Mouse (Mus musculus) testis, adult 2 months (tissue): ENCODE results near the gene Olfr1160. TPM values are rescaled to one million over a fixed set of nuclear protein-coding genes. Genes with fewer than 3 reads are reported as not detected.
"Not testable (repeated sequence)": the region's sequence is repeated elsewhere in the genome, so short reads cannot be mapped to it uniquely, and the experiment has no call there.

Source experiments
- H3K27ac ChIP-seq: fragments of 200-500 bp; 2 replicates; pipeline ENCODE4 v1.5.1; 2012; ENCODE audit warnings: low read depth, low read length; ENCODE audit not compliant: control insufficient read depth, insufficient read depth
- H3K27me3 ChIP-seq: fragments of 200-500 bp; 2 replicates; pipeline ENCODE4 v1.6.1; 2012; ENCODE audit warnings: mild to moderate bottlenecking, low read length, moderate library complexity; ENCODE audit not compliant: control insufficient read depth, insufficient read depth
- H3K36me3 ChIP-seq: fragments of 200-500 bp; 2 replicates; pipeline ENCODE4 v1.6.1; 2012; ENCODE audit warnings: mild to moderate bottlenecking, low read length; ENCODE audit not compliant: control insufficient read depth, insufficient read depth
- H3K4me1 ChIP-seq: fragments of 200-500 bp; 2 replicates; pipeline ENCODE4 v1.6.1; 2012; ENCODE audit warnings: low read length; ENCODE audit not compliant: control insufficient read depth, insufficient read depth
- H3K4me3 ChIP-seq: fragments of 200-500 bp; 2 replicates; pipeline ENCODE4 v1.5.1; 2012; ENCODE audit warnings: low read depth, mild to moderate bottlenecking, low read length, moderate library complexity, mixed read lengths; ENCODE audit not compliant: control insufficient read depth
- CTCF ChIP-seq: fragments of 200-500 bp; IDR thresholded peaks from 2 replicates; pipeline ENCODE4 v1.5.1; 2012; ENCODE audit warnings: low read depth, mild to moderate bottlenecking, inconsistent platforms, low read length, moderate library complexity; ENCODE audit not compliant: control insufficient read depth, insufficient read depth, insufficient replicate concordance
- POLR2A ChIP-seq: fragments of 200-500 bp; IDR thresholded peaks from 2 replicates; pipeline ENCODE4 v1.6.1; 2012; ENCODE audit warnings: low read depth, mild to moderate bottlenecking, inconsistent platforms, low read length, moderate library complexity; ENCODE audit not compliant: control insufficient read depth
- polyA plus RNA-seq: library from polyadenylated mRNA; depleted of rRNA; stranded (reverse); fragments of >200 nt; gene quantifications from 2 replicates; pipeline ENCODE4 v1.2.3, GENCODE M21; 2012; rRNA removed

Olfr1160 gene
- polyA plus RNA-seq: not detected in 2 replicates

DNA sequence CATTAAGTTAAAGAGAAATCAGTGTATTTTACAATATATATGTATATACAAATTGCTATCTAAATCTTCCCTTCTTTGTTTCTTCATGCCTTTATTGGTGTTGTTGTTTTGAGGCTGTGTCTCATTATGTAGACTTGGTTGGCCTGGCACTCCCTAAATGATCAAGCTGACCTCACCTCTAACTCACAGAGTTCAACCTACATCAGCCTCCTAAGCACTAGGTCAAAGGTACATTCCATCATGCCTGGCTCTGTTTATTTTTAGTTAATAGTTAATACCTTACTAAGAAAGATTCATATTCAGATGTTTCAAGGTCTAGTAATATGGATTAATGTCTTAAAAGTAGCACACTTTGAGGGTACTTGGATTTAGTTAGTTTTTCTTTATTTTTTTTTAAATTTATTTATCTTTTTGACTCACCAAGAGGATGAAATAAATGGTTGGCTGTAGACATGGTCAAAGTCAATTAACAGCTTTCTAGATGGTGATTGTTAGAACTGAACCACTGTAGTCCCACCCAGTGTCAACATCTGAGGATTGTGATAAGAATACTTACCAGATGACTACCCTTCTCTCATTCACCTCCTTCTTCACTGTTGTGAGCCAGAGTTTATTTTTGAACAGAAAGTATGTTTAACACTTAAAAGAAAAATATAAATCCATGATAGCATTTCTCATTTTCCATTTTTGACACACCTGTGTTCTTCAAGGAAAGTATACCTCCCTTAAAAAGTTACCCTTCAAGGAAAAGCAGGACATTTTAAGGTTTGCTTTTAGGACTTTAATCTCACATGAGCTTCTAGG, at the start of gene Olfr1160:
Olfr1160 (minus strand) TSS at position 754 of the 804 bp plus-strand sequence.
- Histone ChIP-seq H3K4me1 (no peaks in the 10 kb centered on the region), H3K27me3 (no peaks in the 10 kb centered on the region), H3K36me3 (no peaks in the 10 kb centered on the region), H3K4me3 (no peak within 1 kb of the TSS), H3K27ac (no peak within 1 kb of the TSS)
- TF ChIP-seq CTCF (no peak), POLR2A (no peak)

DNA sequence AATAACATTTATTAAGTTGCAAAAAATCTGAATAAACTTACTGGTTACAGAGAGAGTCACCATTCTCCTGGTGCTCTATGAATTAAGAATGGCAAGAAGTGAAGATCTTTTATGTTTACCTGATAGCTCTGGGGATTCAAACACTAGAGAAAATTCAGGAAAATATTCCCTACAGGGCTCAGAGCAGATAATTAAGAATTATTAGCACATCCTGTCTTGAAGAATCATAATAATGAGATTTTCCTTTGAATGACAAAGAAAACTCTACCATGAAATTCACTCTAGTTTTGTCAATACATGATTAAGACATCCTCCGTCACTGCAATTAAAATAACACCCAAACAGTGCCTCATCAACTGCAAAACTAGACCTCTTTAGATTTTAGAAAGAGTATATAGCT, 43.0 kb upstream of the Olfr1160 start, which contains the start of gene Olfr1162:
Olfr1162 (minus strand) TSS at position 101 of the 400 bp plus-strand sequence.
- H3K27ac ChIP-seq: no peak within 1 kb of the TSS
- no peak for TF ChIP-seq POLR2A
- no peak for TF ChIP-seq CTCF
- no peaks in the 10 kb centered on the region for H3K36me3 ChIP-seq
- H3K4me1 ChIP-seq: no peaks in the 10 kb centered on the region
- no peaks in the 10 kb centered on the region for H3K27me3 ChIP-seq
- no peak within 1 kb of the TSS for H3K4me3 ChIP-seq

DNA sequence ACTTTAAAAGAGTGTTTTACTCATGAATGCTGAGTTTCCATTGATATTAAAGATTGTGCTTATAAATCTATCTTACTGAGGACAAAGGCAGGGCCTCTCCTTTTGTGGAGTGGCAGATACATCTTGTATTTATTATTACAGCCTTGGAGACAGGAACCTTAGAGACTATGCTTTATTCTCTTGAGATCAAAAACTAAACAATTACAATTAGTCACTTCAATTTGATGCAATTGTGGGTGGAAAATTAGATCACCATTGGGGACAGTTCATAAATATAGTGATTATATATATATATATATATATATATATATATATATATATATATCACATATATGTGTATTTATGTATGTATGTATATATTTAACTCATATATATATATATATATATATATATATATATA, 29.5 kb upstream of the Olfr1160 start, which contains the start of gene Olfr73:
Olfr73 (minus strand) TSS at position 101 of the 400 bp plus-strand sequence.
- Histone ChIP-seq H3K27me3 (no peaks in the 10 kb centered on the region), H3K4me3 (no peak within 1 kb of the TSS), H3K4me1 (no peaks in the 10 kb centered on the region), H3K36me3 (no peaks in the 10 kb centered on the region), H3K27ac (no peak within 1 kb of the TSS)
- TF ChIP-seq CTCF: no peak
- no peak for TF ChIP-seq POLR2A

DNA sequence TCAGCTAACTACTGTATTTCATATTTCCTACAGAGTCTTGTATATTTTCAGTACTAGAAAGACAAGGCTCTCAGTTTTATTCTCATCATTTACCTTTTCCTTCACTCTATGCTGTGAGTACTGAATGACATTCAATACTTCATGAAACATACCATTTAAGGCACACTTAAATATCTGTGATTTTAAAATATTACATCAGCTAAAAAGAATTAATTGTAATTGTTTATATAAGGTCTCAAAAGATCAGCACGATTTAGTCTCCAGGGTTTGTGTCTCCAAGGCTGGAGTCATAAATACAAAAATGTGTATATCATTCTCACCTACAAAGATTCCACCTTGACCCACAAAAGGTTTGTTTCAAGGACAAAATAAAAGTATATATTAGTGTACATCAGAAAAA, 14.4 kb upstream of the Olfr1160 start, which contains the start of gene Olfr1161:
Olfr1161 (plus strand) TSS at position 301 of the 400 bp plus-strand sequence.
- H3K4me1 ChIP-seq, H3K27ac ChIP-seq, H3K4me3 ChIP-seq, H3K27me3 ChIP-seq, H3K36me3 ChIP-seq: not testable (repeated sequence)

DNA sequence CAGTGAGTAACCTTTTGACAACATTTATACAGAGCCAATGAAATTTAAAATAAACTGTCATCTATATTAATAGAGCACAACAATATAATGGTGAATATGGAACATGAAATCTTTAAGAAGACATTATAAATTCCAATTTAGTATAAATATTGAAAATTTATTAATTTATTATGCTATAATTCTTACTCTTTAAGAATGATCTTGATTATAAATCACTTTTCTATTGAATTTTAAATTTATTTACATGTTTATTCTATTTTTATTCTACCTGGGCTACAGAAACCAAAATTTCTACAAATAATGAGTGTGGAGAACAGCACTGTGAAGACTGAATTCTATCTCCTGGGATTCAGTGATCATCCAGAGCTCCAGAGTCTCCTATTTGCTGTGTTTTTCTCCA, 18.3 kb downstream of the Olfr1160 start, which contains the start of gene Olfr1158:
Olfr1158 (plus strand) TSS at position 301 of the 400 bp plus-strand sequence.
- H3K4me3 ChIP-seq: no peak within 1 kb of the TSS
- TF ChIP-seq POLR2A: no peak
- TF ChIP-seq CTCF: no peak
- no peaks in the 10 kb centered on the region for H3K4me1 ChIP-seq
- H3K27me3 ChIP-seq: no peaks in the 10 kb centered on the region
- no peaks in the 10 kb centered on the region for H3K36me3 ChIP-seq
- H3K27ac ChIP-seq: no peak within 1 kb of the TSS

DNA sequence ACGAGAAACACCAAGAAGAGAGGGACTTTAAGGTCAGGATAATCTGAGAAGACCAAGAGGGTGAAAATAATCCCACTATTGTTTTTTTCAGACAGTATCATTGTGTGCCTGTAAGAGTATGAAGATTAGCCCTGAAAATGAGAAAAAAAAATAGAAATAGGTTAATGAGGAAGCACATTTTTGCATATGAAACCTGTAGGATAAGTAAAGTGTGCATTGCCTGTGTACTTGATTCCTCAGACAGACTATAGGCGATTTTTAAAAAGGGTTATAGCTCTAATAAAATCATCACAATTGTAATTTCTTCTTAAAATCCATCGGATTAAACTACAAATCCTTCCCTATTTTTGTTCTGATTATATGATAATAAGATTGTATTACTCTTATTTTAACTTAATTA, 33.5 kb downstream of the Olfr1160 start, which contains the start of gene Olfr74:
Olfr74 (minus strand) TSS at position 101 of the 400 bp plus-strand sequence.
- Histone ChIP-seq H3K4me1 (no peaks in the 10 kb centered on the region), H3K27ac (no peak within 1 kb of the TSS), H3K27me3 (no peaks in the 10 kb centered on the region), H3K36me3 (no peaks in the 10 kb centered on the region), H3K4me3 (no peak within 1 kb of the TSS)
- TF ChIP-seq POLR2A: no peak
- TF ChIP-seq CTCF: no peak

DNA sequence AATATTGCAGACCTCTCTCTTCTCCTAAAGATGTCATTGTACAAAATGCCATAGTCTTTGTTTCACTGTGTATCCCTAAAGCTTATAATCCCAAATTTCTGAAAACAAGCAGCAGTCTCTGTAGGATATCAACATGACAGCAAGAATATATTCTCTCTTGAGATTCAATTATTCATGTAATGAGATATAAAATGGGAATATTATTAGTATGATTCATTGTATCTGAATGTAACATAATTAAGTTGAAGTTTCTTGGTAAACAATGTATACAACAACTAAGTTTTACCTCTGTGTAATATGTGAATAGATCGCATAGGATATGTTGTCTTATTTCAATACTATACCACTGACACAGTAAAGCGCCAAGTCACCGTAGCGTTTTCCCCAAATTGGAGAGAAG, 39.9 kb downstream of the Olfr1160 start, which contains the start of gene Olfr1157:
Olfr1157 (minus strand) TSS at position 101 of the 400 bp plus-strand sequence.
- no peak for TF ChIP-seq CTCF
- TF ChIP-seq POLR2A: no peak
- no peaks in the 10 kb centered on the region for H3K4me1 ChIP-seq
- no peak within 1 kb of the TSS for H3K4me3 ChIP-seq
- H3K36me3 ChIP-seq: no peaks in the 10 kb centered on the region
- no peak within 1 kb of the TSS for H3K27ac ChIP-seq
- H3K27me3 ChIP-seq: no peaks in the 10 kb centered on the region

DNA sequence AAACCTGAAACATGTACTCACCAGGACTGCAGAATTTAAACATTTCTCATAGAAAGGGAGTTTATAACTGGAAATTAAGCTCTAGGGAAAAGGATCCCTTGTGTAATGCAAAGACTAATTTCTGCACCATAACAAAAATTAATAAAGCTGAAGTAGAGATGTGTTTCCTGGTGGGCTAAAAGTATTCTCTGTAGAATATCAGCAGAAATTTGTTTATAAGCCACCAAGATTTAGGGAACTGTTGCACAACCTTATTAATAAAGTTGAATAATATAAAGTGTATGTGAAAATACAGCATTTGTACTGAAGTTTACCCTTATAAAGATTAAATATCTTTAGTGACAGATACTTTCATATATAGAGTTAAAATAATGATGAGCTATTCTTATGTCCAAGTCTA, 55.1 kb downstream of the Olfr1160 start, which contains the start of gene Olfr1156:
Olfr1156 (minus strand) TSS at position 101 of the 400 bp plus-strand sequence.
- Histone ChIP-seq H3K4me3 (no peak within 1 kb of the TSS), H3K4me1 (no peaks in the 10 kb centered on the region), H3K36me3 (no peaks in the 10 kb centered on the region), H3K27me3 (no peaks in the 10 kb centered on the region), H3K27ac (no peak within 1 kb of the TSS)
- no peak for TF ChIP-seq POLR2A
- no peak for TF ChIP-seq CTCF

Other genes with a start within 250 kb of the Olfr1160 start
- gene Olfr152, start 228.8 kb downstream of the Olfr1160 start, polyA plus RNA-seq: not detected in 2 replicates
- gene Olfr1143, start 207.7 kb downstream of the Olfr1160 start, polyA plus RNA-seq: not detected in 2 replicates
- not detected in 2 replicates for gene Olfr1145, start 198.4 kb downstream of the Olfr1160 start, polyA plus RNA-seq
- gene Olfr1148, start 177.7 kb downstream of the Olfr1160 start, polyA plus RNA-seq: not detected in 2 replicates
- gene Olfr1150-ps1, start 164.3 kb downstream of the Olfr1160 start, polyA plus RNA-seq: not detected in 2 replicates
- gene Olfr1151, start 152.4 kb downstream of the Olfr1160 start, polyA plus RNA-seq: not detected in 2 replicates
- not detected in 2 replicates for gene Olfr1152, start 141.8 kb downstream of the Olfr1160 start, polyA plus RNA-seq
- gene Olfr1153, start 113.3 kb downstream of the Olfr1160 start, polyA plus RNA-seq: not detected in 2 replicates
- gene Olfr1154, start 103.1 kb downstream of the Olfr1160 start, polyA plus RNA-seq: not detected in 2 replicates
- gene Olfr1155, start 63.1 kb downstream of the Olfr1160 start, polyA plus RNA-seq: not detected in 2 replicates
- gene Olfr1156, start 55.2 kb downstream of the Olfr1160 start, polyA plus RNA-seq: not detected in 2 replicates
- gene Olfr1157, start 40.0 kb downstream of the Olfr1160 start, polyA plus RNA-seq: not detected in 2 replicates
- gene Olfr74, start 33.6 kb downstream of the Olfr1160 start, polyA plus RNA-seq: not detected in 2 replicates
- gene Olfr1158, start 18.2 kb downstream of the Olfr1160 start, polyA plus RNA-seq: not detected in 2 replicates
- gene Olfr1161, start 14.5 kb upstream of the Olfr1160 start, polyA plus RNA-seq: not detected in 2 replicates
- gene Olfr73, start 29.4 kb upstream of the Olfr1160 start, polyA plus RNA-seq: not detected in 2 replicates
- not detected in 2 replicates for gene Olfr1162, start 42.9 kb upstream of the Olfr1160 start, polyA plus RNA-seq
- gene Olfr1163, start 63.6 kb upstream of the Olfr1160 start, polyA plus RNA-seq: not detected in 2 replicates
- not detected in 2 replicates for gene Olfr1164, start 85.7 kb upstream of the Olfr1160 start, polyA plus RNA-seq
- gene Olfr1166, start 120.0 kb upstream of the Olfr1160 start, polyA plus RNA-seq: not detected in 2 replicates
- not detected in 2 replicates for gene Olfr1167, start 146.9 kb upstream of the Olfr1160 start, polyA plus RNA-seq
- not detected in 2 replicates for gene Olfr1168, start 173.6 kb upstream of the Olfr1160 start, polyA plus RNA-seq
- gene Olfr1170, start 220.1 kb upstream of the Olfr1160 start, polyA plus RNA-seq: not detected in 2 replicates